Mouse (Mus musculus) layer of hippocampus, postnatal 14 days (tissue): ENCODE results near the gene Tmsb15a. TPM values are rescaled to one million over a fixed set of nuclear protein-coding genes. Genes with fewer than 3 reads are reported as not detected.
"Not testable (repeated sequence)": the region's sequence is repeated elsewhere in the genome, so short reads cannot be mapped to it uniquely, and the experiment has no call there.

ENCODE experiments used
- DNase-seq, 2 experiments: peaks; one replicate each; pipeline ENCODE4 v3.0.0; 2021 to 2022; ENCODE audit warnings: low spot score in 2 of 2, mixed read lengths in 1 of 2
- long read RNA-seq, 2 experiments: library from polyadenylated mRNA; stranded (forward); transcript quantifications; one replicate each; pipeline ENCODE4 v2.0.0; 2021
- microRNA-seq, 2 experiments: library from miRNA; unstranded; fragments of <30 nt; microRNA quantifications; one replicate each; pipeline ENCODE4 v1.2.0; 2021
- total RNA-seq, 2 experiments: library from RNA; stranded (reverse); gene quantifications; 2 replicates each; pipeline ENCODE4 v1.2.3; 2021

The Tmsb15a gene
- not detected for total RNA-seq
- long read RNA-seq, experiment 1 = 0 reads
- long read RNA-seq, experiment 2 = 0 reads

- no peak for DNase-seq
Observed at GRCm38 (mm10) chrX:135725161-135725560, at the start of gene Tmsb15a. Gene Tmsb15a, minus strand, starts transcription at chrX:135725261.

GRCm38 (mm10) chrX:135768565-135768964 lies 43.5 kb upstream of the Tmsb15a start:
- DNase-seq = no peak

- DNase-seq = no peak
Observed at GRCm38 (mm10) chrX:135768043-135768548, 43.0 kb upstream of the Tmsb15a start.

GRCm38 (mm10) chrX:135761707-135762106 lies 36.6 kb upstream of the Tmsb15a start:
- peak in 1 of 2 experiments; percentile 37 for DNase-seq

GRCm38 (mm10) chrX:135752832-135753231 lies 27.8 kb upstream of the Tmsb15a start:
- peak; percentile 63 to 65 for DNase-seq

GRCm38 (mm10) chrX:135745376-135745775 lies 20.3 kb upstream of the Tmsb15a start:
- not testable (repeated sequence) for DNase-seq

- no peak for DNase-seq
Observed at GRCm38 (mm10) chrX:135743056-135743355, 17.9 kb upstream of the Tmsb15a start.

- peak; percentile 80 to 91 for DNase-seq
Observed at GRCm38 (mm10) chrX:135742304-135743055, 17.4 kb upstream of the Tmsb15a start, which contains the start of the genes Armcx5 and Gprasp1. Gene Armcx5, plus strand, starts transcription at chrX:135742733. Gene Gprasp1, plus strand, starts transcription at chrX:135742733.

- DNase-seq = no peak
Observed at GRCm38 (mm10) chrX:135738730-135739520, 13.9 kb upstream of the Tmsb15a start.

GRCm38 (mm10) chrX:135712845-135713244 lies 12.2 kb downstream of the Tmsb15a start:
- no peak for DNase-seq

GRCm38 (mm10) chrX:135704349-135704748 lies 20.7 kb downstream of the Tmsb15a start:
- DNase-seq = no peak

GRCm38 (mm10) chrX:135703111-135703510 lies 21.9 kb downstream of the Tmsb15a start:
- DNase-seq = no peak

GRCm38 (mm10) chrX:135693633-135694032 lies 31.4 kb downstream of the Tmsb15a start, which contains the start of gene Tcp11x2:
Gene Tcp11x2, minus strand, starts transcription at chrX:135693790.
- DNase-seq = no peak

- no peak for DNase-seq
Observed at GRCm38 (mm10) chrX:135687802-135688201, 37.3 kb downstream of the Tmsb15a start.

- no peak for DNase-seq
Observed at GRCm38 (mm10) chrX:135681858-135682257, 43.2 kb downstream of the Tmsb15a start.

Small RNA genes lying within 50 kb of the gene (microRNA-seq; reads per million reads assigned to microRNA genes)
- 0 reads per million in 2 experiments for gene Mir7646

Other genes with a start within 250 kb of the Tmsb15a start
- not detected for gene AV320801, start 230.7 kb downstream of the Tmsb15a start, total RNA-seq
- gene Nxf7, start 126.5 kb downstream of the Tmsb15a start, total RNA-seq = not detected
- gene Prame, start 97.6 kb downstream of the Tmsb15a start, total RNA-seq = not detected
- not detected for gene Tcp11x2, start 31.5 kb downstream of the Tmsb15a start, total RNA-seq
- gene Armcx5, start 17.5 kb upstream of the Tmsb15a start, total RNA-seq = 10 to 100 TPM; 27.0 to 31.8 TPM
- gene Gprasp1, start 17.5 kb upstream of the Tmsb15a start, total RNA-seq = 100 to 1,000 TPM; 273 to 296 TPM
- gene Bhlhb9, start 72.3 kb upstream of the Tmsb15a start, total RNA-seq = 10 to 100 TPM; 63.2 to 69.1 TPM
- 100 to 1,000 TPM; 151 to 154 TPM for gene Gprasp2, start 113.8 kb upstream of the Tmsb15a start, total RNA-seq